Mouse (Mus musculus): Measurements from ENCODE around the gene Tmod1.

DNA sequence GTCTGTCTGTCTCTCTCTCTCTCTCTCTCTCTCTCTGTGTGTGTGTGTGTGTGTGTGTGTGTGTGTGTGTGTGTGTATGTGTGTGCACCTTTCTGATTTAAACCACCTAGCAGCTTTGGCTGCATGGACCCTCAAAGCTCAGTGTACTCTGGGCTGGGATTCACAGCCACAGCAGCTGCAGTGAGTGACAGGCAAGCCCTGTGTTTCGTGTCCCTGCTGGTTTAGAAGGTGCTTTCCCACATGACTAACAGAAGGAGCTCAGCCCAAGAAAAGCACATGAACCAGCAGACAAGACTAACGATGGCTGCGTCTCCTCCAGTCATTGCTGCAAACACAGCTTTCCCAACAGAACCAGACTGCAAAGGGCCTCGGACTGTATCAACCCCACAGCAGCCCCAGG lies 9.2 kb downstream of the Tmod1 start:
- TF ChIP-seq CTCF (IDR thresholded peaks at IDR 0.05; ENCODE audit: control insufficient read depth, insufficient read depth, low read length) = no peak
- TF ChIP-seq POLR2A (IDR thresholded peaks at IDR 0.05; ENCODE audit: borderline replicate concordance, control insufficient read depth, low read depth, low read length) = no peak

Measured in bone marrow, adult 2 months (tissue).